Comparison of ENCODE assay signal across 24 mouse cellular contexts in genomic region chr13:30018573-30018972, GRCm38 (mm10).
"Had no signal": no experiment of that assay in that cellular context is flagged by ENCODE, and none has a peak within 500 bp of the region (broad histone marks: within the 10 kb centered on the region; RNA-seq: fewer than 3 reads in every experiment).

No protein-coding gene starts in this region.

- H3K27ac ChIP-seq: gastrocnemius, adult 2 months; heart, embryonic 10.5 days; hindbrain, embryonic 10.5 days; hindbrain, embryonic 12.5 days; hindbrain, embryonic 14.5 days; intestine, embryonic 15.5 days; layer of hippocampus, adult 2 months; left cerebral cortex, adult 2 months; limb, embryonic 13.5 days had no signal

- DNase-seq: gastrocnemius, adult 2 months; gastrocnemius, postnatal 10 days; gastrocnemius, postnatal 25 days; heart, adult 18-20 months; heart, postnatal 10 days; heart, postnatal 4 days; kidney, adult 18-20 months; kidney, adult 8-10 months; kidney, postnatal 10 days; kidney, postnatal 25 days; kidney, postnatal 4 days had no signal

- H3K9ac ChIP-seq: heart, embryonic 12.5 days; hindbrain, embryonic 12.5 days; hindbrain, embryonic 14.5 days; intestine, embryonic 15.5 days; limb, embryonic 13.5 days had no signal

- H3K27me3 ChIP-seq: heart, embryonic 12.5 days; hindbrain, embryonic 12.5 days; intestine, embryonic 15.5 days; limb, embryonic 13.5 days had no signal

- H3K36me3 ChIP-seq: heart, embryonic 10.5 days; heart, embryonic 12.5 days; hindbrain, embryonic 10.5 days; hindbrain, embryonic 12.5 days; intestine, embryonic 15.5 days; limb, embryonic 13.5 days had no signal

- ATAC-seq: forebrain, embryonic 16.5 days; hindbrain, embryonic 16.5 days; inflammation-experienced regulatory T-cells, adult 6 months; intestine, embryonic 15.5 days; intestine, postnatal 0 days had no signal

- H3K4me3 ChIP-seq: gastrocnemius, adult 2 months; heart, embryonic 10.5 days; heart, embryonic 12.5 days; hindbrain, embryonic 10.5 days; hindbrain, embryonic 12.5 days; intestine, embryonic 15.5 days; layer of hippocampus, adult 2 months; left cerebral cortex, adult 2 months; limb, embryonic 13.5 days had no signal

- H3K4me2 ChIP-seq: heart, embryonic 12.5 days; hindbrain, embryonic 12.5 days; hindbrain, embryonic 14.5 days; intestine, embryonic 15.5 days; limb, embryonic 13.5 days had no signal

- H3K4me1 ChIP-seq: heart, embryonic 10.5 days; heart, embryonic 12.5 days; hindbrain, embryonic 10.5 days; hindbrain, embryonic 12.5 days; intestine, embryonic 15.5 days; limb, embryonic 13.5 days had no signal

- H3K9me3 ChIP-seq: heart, embryonic 10.5 days; heart, embryonic 12.5 days; hindbrain, embryonic 12.5 days; intestine, embryonic 15.5 days had no signal
